Mouse (Mus musculus) hindbrain, embryonic 13.5 days (tissue): ENCODE results near the gene Npy. TPM values are rescaled to one million over a fixed set of nuclear protein-coding genes. Genes with fewer than 3 reads are reported as not detected.

Source experiments
- ATAC-seq: fragments of 200-750 bp; cut with Nextera tagmentation; 2 replicates; pipeline ENCODE4 v1.8.0; 2017; ENCODE audit warnings: moderate TSS enrichment; ENCODE audit not compliant: low FRiP score
- H3K27ac ChIP-seq: fragments of 300-500 bp; sonication (generic); 2 replicates; pipeline ENCODE4 v1.5.1; 2015; ENCODE audit warnings: inconsistent platforms, mild to moderate bottlenecking, moderate library complexity
- H3K27me3 ChIP-seq: fragments of 300-500 bp; sonication (generic); 2 replicates; pipeline ENCODE4 v1.6.1; 2015; ENCODE audit warnings: mild to moderate bottlenecking, inconsistent platforms
- H3K36me3 ChIP-seq: fragments of 300-500 bp; sonication (generic); 2 replicates; pipeline ENCODE4 v1.6.1; 2015; ENCODE audit warnings: mild to moderate bottlenecking, inconsistent platforms
- H3K4me1 ChIP-seq: fragments of 300-500 bp; sonication (generic); replicated peaks from 2 replicates; pipeline ENCODE4 v1.6.1; 2015; ENCODE audit warnings: inconsistent platforms
- H3K4me2 ChIP-seq: fragments of 300-500 bp; sonication (generic); 2 replicates; pipeline ENCODE4 v1.6.1; 2015; ENCODE audit warnings: inconsistent platforms, mild to moderate bottlenecking, moderate library complexity
- H3K4me3 ChIP-seq: fragments of 300-500 bp; sonication (generic); 2 replicates; pipeline ENCODE4 v1.5.1; 2015; ENCODE audit warnings: mild to moderate bottlenecking, inconsistent platforms
- H3K9ac ChIP-seq: fragments of 300-500 bp; sonication (generic); 2 replicates; pipeline ENCODE4 v1.6.1; 2015; ENCODE audit warnings: mild to moderate bottlenecking, inconsistent platforms
- H3K9me3 ChIP-seq: fragments of 300-500 bp; sonication (generic); 2 replicates; pipeline ENCODE4 v1.6.1; 2016; ENCODE audit warnings: inconsistent platforms
- WGBS: fragments of 180-500 bp; shearing (Covaris S2); methylation state at CpG from one replicate; pipeline ENCODE4 v1.1.7; 2015; 5-methylcytosine and 5-hydroxymethylcytosine counted together
- polyA plus RNA-seq: library from polyadenylated mRNA; unstranded; fragments of >200 nt; fragmentation: Nextera tagmentation; extraction: Ambion mirVana; gene quantifications from 2 replicates; pipeline ENCODE4 v1.2.1, GENCODE M21; 2015

Gene Npy
- polyA plus RNA-seq, 1 experiment from 2014 or later: 371 TPM

DNA sequence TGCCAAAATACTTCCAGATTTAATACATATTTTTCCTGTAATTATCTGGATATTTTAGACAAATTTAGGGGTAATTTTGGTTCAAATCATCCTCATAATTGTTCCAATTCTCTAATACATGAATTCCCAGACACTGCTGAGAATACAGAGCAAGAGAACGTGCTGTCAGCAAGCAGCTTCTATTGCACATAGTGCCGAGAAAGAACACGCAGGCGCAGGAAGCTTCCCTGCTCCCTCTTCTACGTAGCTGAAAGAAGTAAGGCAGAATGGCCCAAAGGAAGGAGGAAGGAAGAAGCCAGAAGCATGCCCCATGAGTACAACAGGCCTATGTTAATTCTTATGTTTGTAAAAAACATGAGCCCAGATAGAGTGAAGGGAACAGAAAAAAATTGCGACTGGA is 4.9 kb upstream of the Npy start:
- no peak for ATAC-seq
- no peaks in the 10 kb centered on the region for H3K36me3 ChIP-seq
- H3K27me3 ChIP-seq: peaks cover 34% of the 10 kb centered on the region
- 73% methylated on average over 6 of the region's 6 CpGs for WGBS
- H3K9ac ChIP-seq: no peak overlapping the region
- H3K4me3 ChIP-seq: no peak overlapping the region
- H3K9me3 ChIP-seq: no peaks in the 10 kb centered on the region
- peaks cover 9% of the 10 kb centered on the region for H3K4me1 ChIP-seq
- H3K27ac ChIP-seq: no peak overlapping the region
- no peak overlapping the region for H3K4me2 ChIP-seq

GRCm38 (mm10) chr6:49822871-49823230 is 341 bp downstream of the Npy start:
- H3K36me3 ChIP-seq: no peaks in the 10 kb centered on the region
- H3K4me1 ChIP-seq: peaks cover 13% of the 10 kb centered on the region
- H3K9me3 ChIP-seq: no peaks in the 10 kb centered on the region
- peak overlapping the region; percentile 67 for H3K9ac ChIP-seq
- peaks cover 62% of the 10 kb centered on the region for H3K27me3 ChIP-seq
- under 1% methylated on average over 10 of the region's 10 CpGs for WGBS
- H3K27ac ChIP-seq: peak overlapping the region; percentile 58
- peak overlapping the region; percentile 83 for H3K4me2 ChIP-seq
- H3K4me3 ChIP-seq: peak overlapping the region; percentile 47
- ATAC-seq: peak; percentile 49; the same call in 1 of the 2 replicates

- peak overlapping the region; percentile 47 for H3K4me3 ChIP-seq
- peaks cover 13% of the 10 kb centered on the region for H3K4me1 ChIP-seq
- no peaks in the 10 kb centered on the region for H3K36me3 ChIP-seq
- no peak for ATAC-seq
- peak overlapping the region; percentile 83; the same call in 1 of the 2 replicates for H3K4me2 ChIP-seq
- H3K9me3 ChIP-seq: no peaks in the 10 kb centered on the region
- H3K9ac ChIP-seq: peak overlapping the region; percentile 51; the same call in 1 of the 2 replicates
- 0 out of 2 replicates have a peak overlapping the region, but pooled peaks have one; percentile 24 for H3K27ac ChIP-seq
- peaks cover 66% of the 10 kb centered on the region for H3K27me3 ChIP-seq
- WGBS: 7% methylated on average over 15 of the region's 15 CpGs
These were observed 861 bp downstream of the Npy start for GRCm38 (mm10) chr6:49823371-49823770.

DNA sequence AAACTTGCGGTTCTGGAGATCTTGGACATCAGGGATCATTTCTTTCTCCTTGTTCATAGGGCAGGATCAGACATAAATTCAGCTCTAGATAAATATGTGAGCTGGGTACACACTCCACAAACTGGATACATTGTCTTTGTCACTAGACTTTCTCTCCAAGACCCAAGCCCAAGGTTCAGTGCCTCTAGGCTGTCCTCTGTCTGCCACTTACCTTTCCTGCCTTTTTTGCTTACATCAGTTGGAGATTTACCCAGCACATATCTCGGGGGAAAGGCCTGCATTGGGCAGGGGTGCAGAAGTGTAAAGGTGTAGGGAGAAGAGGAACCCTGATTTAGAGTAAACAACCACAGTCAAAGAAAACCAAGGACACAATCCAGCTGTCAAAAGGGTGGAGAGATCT is 1.3 kb downstream of the Npy start:
- peak overlapping the region; percentile 15; the same call in 1 of the 2 replicates for H3K4me2 ChIP-seq
- no peak for ATAC-seq

GRCm38 (mm10) chr6:49831579-49831978 is 9.1 kb downstream of the Npy start:
- Histone ChIP-seq H3K4me3 (no peak overlapping the region), H3K27me3 (0 out of 2 replicates have a peak, but pooled peaks cover 4% of the 10 kb centered on the region), H3K4me1 (no peaks in the 10 kb centered on the region), H3K36me3 (no peaks in the 10 kb centered on the region), H3K9me3 (no peaks in the 10 kb centered on the region), H3K4me2 (no peak overlapping the region), H3K27ac (no peak overlapping the region), H3K9ac (no peak overlapping the region)
- 91% methylated on average over 2 of the region's 2 CpGs for WGBS
- ATAC-seq: no peak

More for the DNA sequence above, 1.3 kb downstream of the Npy start:
- 12% methylated on average over 2 of the region's 2 CpGs for WGBS
- Histone ChIP-seq H3K4me3 (peak overlapping the region; percentile 47), H3K4me1 (peaks cover 13% of the 10 kb centered on the region), H3K9me3 (no peaks in the 10 kb centered on the region), H3K27me3 (peaks cover 63% of the 10 kb centered on the region), H3K27ac (0 out of 2 replicates have a peak overlapping the region, but pooled peaks have one; percentile 24), H3K9ac (peak overlapping the region; percentile 51; the same call in 1 of the 2 replicates), H3K36me3 (no peaks in the 10 kb centered on the region)

- Histone ChIP-seq H3K4me3 (no peak overlapping the region), H3K4me2 (no peak overlapping the region), H3K4me1 (no peaks in the 10 kb centered on the region), H3K27ac (no peak overlapping the region), H3K27me3 (no peaks in the 10 kb centered on the region), H3K36me3 (no peaks in the 10 kb centered on the region), H3K9ac (no peak overlapping the region), H3K9me3 (no peaks in the 10 kb centered on the region)
- no peak for ATAC-seq
- WGBS: 81% methylated on average over 2 of the region's 2 CpGs
These were observed 34.3 kb downstream of the Npy start for GRCm38 (mm10) chr6:49856830-49857229.

DNA sequence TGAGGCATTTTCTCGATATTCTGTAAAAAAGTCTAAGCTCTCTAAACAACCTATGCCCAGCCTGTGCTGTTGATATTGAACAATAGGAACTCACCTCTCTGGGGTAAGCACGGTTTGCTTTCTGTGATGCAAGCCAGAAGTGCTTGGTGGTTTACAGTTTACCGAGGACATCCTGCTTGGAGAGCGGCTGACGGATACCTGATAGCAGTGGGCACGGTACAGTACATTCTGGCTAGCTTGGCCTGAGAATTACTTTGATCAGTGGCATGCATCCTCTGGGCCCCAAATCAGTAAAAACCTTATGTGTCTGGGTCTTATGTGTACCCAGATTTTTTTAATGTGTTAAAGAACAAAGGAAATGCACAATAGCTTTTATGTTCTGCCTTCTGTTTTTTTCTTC is 45.1 kb downstream of the Npy start:
- Histone ChIP-seq H3K9me3 (no peaks in the 10 kb centered on the region), H3K4me1 (no peaks in the 10 kb centered on the region), H3K4me2 (no peak overlapping the region), H3K27ac (no peak overlapping the region), H3K9ac (no peak overlapping the region), H3K36me3 (no peaks in the 10 kb centered on the region), H3K4me3 (no peak overlapping the region), H3K27me3 (no peaks in the 10 kb centered on the region)
- WGBS: 88% methylated on average over 6 of the region's 6 CpGs
- ATAC-seq: no peak

DNA sequence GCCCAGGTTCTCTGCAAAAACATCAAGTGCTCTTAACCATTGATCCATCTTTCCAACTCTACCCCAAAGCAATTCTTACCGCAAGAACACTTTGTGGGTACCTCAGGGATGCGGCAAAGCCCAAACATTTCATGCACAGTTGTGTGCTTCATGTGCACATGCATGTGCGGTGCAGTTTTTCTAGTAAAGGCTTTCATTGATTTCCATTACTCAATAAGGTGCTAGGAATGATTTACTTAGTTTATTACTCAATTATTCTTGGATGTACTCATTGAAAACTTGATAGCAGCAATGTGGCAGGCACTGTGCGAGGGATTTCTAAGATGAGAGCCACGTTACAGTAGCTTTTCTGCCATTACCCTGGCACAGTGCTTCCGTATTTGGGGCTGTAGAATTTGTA is 48.6 kb downstream of the Npy start:
- H3K9ac ChIP-seq: no peak overlapping the region
- H3K4me2 ChIP-seq: no peak overlapping the region
- ATAC-seq: no peak
- no peak overlapping the region for H3K27ac ChIP-seq
- no peaks in the 10 kb centered on the region for H3K27me3 ChIP-seq
- no peaks in the 10 kb centered on the region for H3K36me3 ChIP-seq
- peaks cover 9% of the 10 kb centered on the region for H3K4me1 ChIP-seq
- no peak overlapping the region for H3K4me3 ChIP-seq
- 89% methylated on average over 6 of the region's 6 CpGs for WGBS
- no peaks in the 10 kb centered on the region for H3K9me3 ChIP-seq

- ATAC-seq: no peak
- Histone ChIP-seq H3K4me3 (no peak overlapping the region), H3K27ac (no peak overlapping the region), H3K36me3 (no peaks in the 10 kb centered on the region), H3K4me1 (peaks cover 9% of the 10 kb centered on the region), H3K4me2 (no peak overlapping the region), H3K9me3 (no peaks in the 10 kb centered on the region), H3K9ac (no peak overlapping the region), H3K27me3 (no peaks in the 10 kb centered on the region)
- WGBS: 73% methylated on average over 1 of the region's 1 CpGs
These were observed 51.0 kb downstream of the Npy start for GRCm38 (mm10) chr6:49873556-49873955.

DNA sequence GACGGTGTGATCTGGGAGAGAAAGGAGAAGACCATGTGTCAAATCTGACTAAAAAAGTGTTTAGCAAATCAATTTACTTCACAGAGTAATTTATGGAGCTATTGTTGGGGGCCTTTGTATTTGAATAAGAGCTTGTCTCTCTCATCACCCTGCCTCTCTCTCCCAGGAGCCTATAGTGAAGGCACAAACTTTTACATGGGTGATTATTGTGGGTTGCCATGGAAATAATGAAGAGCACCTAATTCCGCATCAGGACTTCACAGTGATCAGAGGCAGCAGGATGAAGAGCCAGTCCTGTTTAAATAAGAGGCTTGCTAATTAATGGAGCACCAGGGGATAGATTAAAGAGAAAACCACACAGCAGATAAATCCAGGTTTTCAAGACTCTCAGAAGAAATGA is 52.6 kb downstream of the Npy start:
- no peak for ATAC-seq
- no peak overlapping the region for H3K4me2 ChIP-seq
- H3K4me1 ChIP-seq: peaks cover 9% of the 10 kb centered on the region
- H3K9me3 ChIP-seq: no peaks in the 10 kb centered on the region
- WGBS: 25% methylated on average over 2 of the region's 2 CpGs
- H3K9ac ChIP-seq: no peak overlapping the region
- no peak overlapping the region for H3K4me3 ChIP-seq
- H3K27ac ChIP-seq: no peak overlapping the region
- no peaks in the 10 kb centered on the region for H3K36me3 ChIP-seq
- no peaks in the 10 kb centered on the region for H3K27me3 ChIP-seq

DNA sequence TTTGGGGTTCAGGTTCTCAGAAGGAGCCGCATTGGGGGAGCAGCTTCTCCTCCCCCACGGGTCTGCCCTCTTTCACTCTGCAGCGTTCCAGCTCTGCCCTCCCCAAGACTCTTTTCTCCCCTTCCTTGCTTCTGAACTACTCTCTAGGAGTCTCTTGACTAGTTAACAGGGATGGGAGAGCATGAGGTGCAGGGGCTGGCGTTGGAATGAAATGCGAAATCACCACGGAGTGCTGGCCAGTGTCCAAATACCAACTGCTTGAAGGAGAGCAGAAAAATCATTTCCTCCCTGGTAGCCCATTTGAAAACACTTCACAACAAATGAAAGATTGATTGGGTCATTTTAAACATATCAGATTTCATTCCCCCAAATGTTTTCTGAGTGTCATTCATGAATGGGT is 53.3 kb downstream of the Npy start:
- Histone ChIP-seq H3K27me3 (no peaks in the 10 kb centered on the region), H3K9ac (no peak overlapping the region), H3K27ac (no peak overlapping the region), H3K4me2 (no peak overlapping the region), H3K9me3 (no peaks in the 10 kb centered on the region), H3K4me1 (peaks cover 9% of the 10 kb centered on the region), H3K36me3 (no peaks in the 10 kb centered on the region), H3K4me3 (no peak overlapping the region)
- WGBS: 64% methylated on average over 6 of the region's 6 CpGs
- no peak for ATAC-seq
